Mouse (Mus musculus) midbrain, embryonic 12.5 days (tissue): ENCODE results near the gene Spata45. TPM values are rescaled to one million over a fixed set of nuclear protein-coding genes. Genes with fewer than 3 reads are reported as not detected.

ENCODE experiments used
- ATAC-seq: fragments of 200-750 bp; cut with Nextera tagmentation; 2 replicates; pipeline ENCODE4 v1.8.0; 2017; ENCODE audit warnings: low read depth, moderate TSS enrichment, moderate library complexity; ENCODE audit not compliant: low FRiP score
- H3K27ac ChIP-seq: fragments of 300-500 bp; sonication (generic); replicated peaks from 2 replicates; pipeline ENCODE4 v1.5.1; 2016; ENCODE audit warnings: mild to moderate bottlenecking
- H3K27me3 ChIP-seq: fragments of 300-500 bp; sonication (generic); 2 replicates; pipeline ENCODE4 v1.6.1; 2016; ENCODE audit warnings: mild to moderate bottlenecking
- H3K36me3 ChIP-seq: fragments of 300-500 bp; sonication (generic); 2 replicates; pipeline ENCODE4 v1.6.1; 2016
- H3K4me1 ChIP-seq: fragments of 300-500 bp; sonication (generic); 2 replicates; pipeline ENCODE4 v1.6.1; 2016
- H3K4me2 ChIP-seq: fragments of 300-500 bp; sonication (generic); replicated peaks from 2 replicates; pipeline ENCODE4 v1.6.1; 2016; ENCODE audit warnings: mild to moderate bottlenecking, moderate library complexity
- H3K4me3 ChIP-seq: fragments of 300-500 bp; sonication (generic); 2 replicates; pipeline ENCODE4 v1.5.1; 2016; ENCODE audit warnings: mild to moderate bottlenecking
- H3K9ac ChIP-seq: fragments of 300-500 bp; sonication (generic); replicated peaks from 2 replicates; pipeline ENCODE4 v1.6.1; 2016; ENCODE audit warnings: mild to moderate bottlenecking, moderate library complexity
- H3K9me3 ChIP-seq: fragments of 300-500 bp; sonication (generic); 2 replicates; pipeline ENCODE4 v1.6.1; 2016; ENCODE audit warnings: mild to moderate bottlenecking
- WGBS: fragments of 180-500 bp; shearing (Covaris S2); methylation state at CpG from one replicate; pipeline ENCODE4 v1.1.7; 2016; 5-methylcytosine and 5-hydroxymethylcytosine counted together
- polyA plus RNA-seq: library from polyadenylated mRNA; unstranded; fragments of >200 nt; fragmentation: Nextera tagmentation; extraction: Ambion mirVana; gene quantifications from 2 replicates; pipeline ENCODE4 v1.2.1, GENCODE M21; 2016

The Spata45 gene
- polyA plus RNA-seq, 1 experiment from 2014 or later, result not detected

DNA sequence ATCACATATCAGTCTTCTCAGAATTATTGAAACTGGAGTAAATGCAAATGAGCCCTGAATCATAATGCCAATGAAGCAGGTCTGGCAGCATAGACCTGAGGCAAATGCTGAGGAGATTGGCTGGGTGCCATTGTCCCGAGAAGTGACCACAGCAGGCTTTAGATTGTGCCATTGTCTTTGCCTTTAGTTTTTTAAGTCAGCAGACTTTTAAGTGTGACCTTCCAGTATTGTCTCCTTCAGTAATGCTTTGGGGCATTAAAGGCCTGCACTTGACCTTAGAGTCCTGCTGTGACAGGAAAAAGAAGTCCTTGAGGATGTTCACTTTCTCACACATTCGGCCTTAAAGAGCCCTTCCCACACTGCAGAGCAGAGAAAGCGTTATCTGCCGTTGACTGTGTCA, 33.8 kb downstream of the Spata45 start:
- Histone ChIP-seq H3K27ac (no peak overlapping the region), H3K4me2 (no peak overlapping the region), H3K4me1 (no peaks in the 10 kb centered on the region), H3K36me3 (peaks cover 82% of the 10 kb centered on the region), H3K9ac (no peak overlapping the region), H3K9me3 (no peaks in the 10 kb centered on the region), H3K27me3 (no peaks in the 10 kb centered on the region), H3K4me3 (no peak overlapping the region)
- no peak for ATAC-seq
- 92% methylated on average over 4 of the region's 4 CpGs for WGBS

DNA sequence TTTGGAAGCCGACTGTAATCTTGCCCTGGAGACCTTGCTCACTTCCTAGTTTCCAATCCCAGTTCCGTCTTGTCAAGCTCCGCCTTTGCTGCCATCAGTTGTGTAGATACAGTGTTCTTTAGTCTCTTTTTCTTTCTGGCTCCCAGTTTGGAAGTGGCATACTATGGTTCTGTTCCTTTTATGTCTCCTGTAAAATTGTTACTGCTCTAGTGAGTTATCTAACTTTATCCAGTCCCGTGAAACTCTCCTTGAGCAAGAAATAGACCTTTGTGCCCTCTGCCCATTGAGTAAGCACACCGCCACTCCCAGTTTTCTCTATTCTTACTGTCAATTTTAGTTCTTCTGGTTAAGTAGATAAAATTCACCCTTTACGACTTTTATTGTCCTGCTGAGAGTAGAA, 35.2 kb downstream of the Spata45 start:
- Histone ChIP-seq H3K36me3 (peaks cover 70% of the 10 kb centered on the region), H3K27ac (no peak overlapping the region), H3K9me3 (no peaks in the 10 kb centered on the region), H3K9ac (no peak overlapping the region), H3K4me3 (no peak overlapping the region), H3K4me2 (no peak overlapping the region), H3K4me1 (no peaks in the 10 kb centered on the region), H3K27me3 (no peaks in the 10 kb centered on the region)
- WGBS, result 91% methylated on average over 6 of the region's 6 CpGs
- no peak for ATAC-seq

DNA sequence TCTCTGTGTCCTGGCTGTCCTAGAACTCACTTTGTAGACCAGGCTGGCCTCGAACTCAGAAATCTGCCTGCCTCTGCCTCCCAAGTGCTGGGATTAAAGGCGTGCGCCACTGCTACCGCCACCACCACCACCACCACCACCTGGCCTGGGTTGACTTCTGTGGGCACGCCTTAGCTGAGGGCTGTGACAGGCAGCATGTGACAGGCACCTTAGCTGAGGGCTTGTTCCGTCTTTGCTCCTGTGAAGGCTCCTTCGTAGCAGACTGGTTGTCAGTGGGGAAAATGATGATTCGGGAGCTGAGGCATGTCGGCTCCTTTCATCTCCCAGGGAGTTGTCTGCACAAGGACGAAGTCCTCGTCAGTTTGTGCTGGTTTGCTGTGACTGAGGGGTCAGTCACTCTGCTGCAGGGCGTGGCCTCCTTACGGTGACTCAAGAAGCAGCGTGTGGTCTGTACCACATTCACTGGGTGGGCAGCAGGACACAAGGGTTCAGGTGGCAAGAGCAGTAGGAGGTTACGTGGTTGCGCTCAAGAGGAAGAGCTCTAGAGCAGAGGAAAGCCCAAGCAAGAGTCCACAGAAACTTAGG, 36.0 kb downstream of the Spata45 start:
- peaks cover 73% of the 10 kb centered on the region for H3K36me3 ChIP-seq
- no peak overlapping the region for H3K27ac ChIP-seq
- no peak overlapping the region for H3K4me3 ChIP-seq
- no peaks in the 10 kb centered on the region for H3K4me1 ChIP-seq
- H3K9me3 ChIP-seq, result no peaks in the 10 kb centered on the region
- 92% methylated on average over 16 of the region's 16 CpGs for WGBS
- H3K27me3 ChIP-seq, result no peaks in the 10 kb centered on the region
- H3K4me2 ChIP-seq, result no peak overlapping the region
- ATAC-seq, result no peak
- no peak overlapping the region for H3K9ac ChIP-seq

DNA sequence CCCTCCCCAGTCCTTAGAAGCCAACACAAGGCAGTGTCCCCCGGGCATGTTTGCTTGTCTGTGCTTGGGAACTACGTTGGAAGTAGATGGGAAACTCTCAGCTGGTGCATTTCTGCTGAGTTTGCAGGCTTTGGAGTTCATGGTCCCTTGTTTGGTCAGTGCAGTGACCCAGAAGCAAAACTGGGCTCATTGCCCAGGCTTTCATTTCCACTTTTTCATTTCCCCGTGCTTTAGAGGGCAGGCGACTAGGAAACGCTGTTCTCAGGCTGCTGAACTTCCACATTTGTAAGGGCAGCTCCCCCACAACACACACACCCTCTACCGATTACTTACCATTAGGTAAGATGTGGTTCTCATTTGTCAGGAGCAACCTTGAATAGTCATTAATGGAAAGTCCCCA, 36.6 kb downstream of the Spata45 start:
- 87% methylated on average over 6 of the region's 6 CpGs for WGBS
- H3K4me3 ChIP-seq, result no peak overlapping the region
- no peaks in the 10 kb centered on the region for H3K27me3 ChIP-seq
- H3K9me3 ChIP-seq, result no peaks in the 10 kb centered on the region
- no peak for ATAC-seq
- no peak overlapping the region for H3K4me2 ChIP-seq
- peaks cover 75% of the 10 kb centered on the region for H3K36me3 ChIP-seq
- H3K9ac ChIP-seq, result no peak overlapping the region
- no peak overlapping the region for H3K27ac ChIP-seq
- no peaks in the 10 kb centered on the region for H3K4me1 ChIP-seq

DNA sequence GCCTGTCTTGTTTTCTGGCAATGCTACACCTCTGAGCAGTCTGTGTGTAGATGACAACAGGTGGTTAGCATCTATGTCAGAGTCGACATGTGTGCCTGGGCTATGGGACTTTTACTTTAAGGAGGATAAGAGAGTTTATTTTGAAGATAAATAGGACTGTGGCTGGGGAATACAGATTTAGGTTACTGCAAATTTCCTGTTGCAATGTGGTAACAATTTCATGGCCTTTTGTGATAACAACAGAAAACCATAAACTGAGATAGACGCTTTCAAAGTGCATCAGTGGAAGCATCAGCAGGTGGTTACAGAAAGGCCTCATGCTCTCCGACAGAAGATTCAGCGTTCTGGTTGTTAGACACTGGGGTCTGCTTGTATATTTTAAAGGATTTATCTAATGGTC, 37.0 kb downstream of the Spata45 start:
- H3K4me1 ChIP-seq, result no peaks in the 10 kb centered on the region
- no peak overlapping the region for H3K9ac ChIP-seq
- H3K27ac ChIP-seq, result no peak overlapping the region
- no peak for ATAC-seq
- peaks cover 75% of the 10 kb centered on the region for H3K36me3 ChIP-seq
- H3K4me2 ChIP-seq, result no peak overlapping the region
- H3K4me3 ChIP-seq, result no peak overlapping the region
- H3K27me3 ChIP-seq, result no peaks in the 10 kb centered on the region
- H3K9me3 ChIP-seq, result no peaks in the 10 kb centered on the region
- 92% methylated on average over 4 of the region's 4 CpGs for WGBS

DNA sequence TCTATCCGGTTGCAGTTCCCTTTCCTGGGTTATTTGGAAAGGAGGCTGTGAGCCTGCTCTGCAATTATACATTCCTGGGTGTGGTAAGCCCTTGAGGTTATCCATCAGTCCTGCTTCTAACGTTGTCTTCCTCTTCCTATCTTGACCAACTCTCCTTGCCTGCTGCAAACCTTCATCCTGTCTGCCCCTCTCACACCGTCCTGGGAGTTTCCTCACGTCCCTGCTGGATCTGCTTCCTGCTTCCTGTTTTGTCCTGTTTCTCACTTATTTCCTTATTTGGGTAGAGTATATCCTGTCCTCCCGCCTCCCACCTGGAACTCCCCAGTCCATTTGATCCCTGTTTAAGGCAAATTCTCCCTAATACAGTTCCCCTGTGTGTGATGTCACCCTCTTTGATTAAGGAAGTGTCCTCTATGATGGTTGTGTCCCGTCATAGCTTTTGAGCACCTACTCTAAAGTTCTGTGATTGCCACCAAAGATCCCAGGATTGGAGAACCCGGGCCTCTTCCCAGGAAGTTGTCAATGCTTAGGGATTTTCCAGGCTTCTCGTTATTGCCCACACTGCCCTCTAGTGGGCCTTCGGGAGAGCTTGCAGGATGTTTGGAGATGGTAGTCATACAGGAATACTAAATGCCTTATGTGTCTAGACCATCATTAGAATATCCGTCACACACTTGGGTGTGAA, 38.9 kb downstream of the Spata45 start:
- H3K36me3 ChIP-seq, result peaks cover 69% of the 10 kb centered on the region
- H3K27me3 ChIP-seq, result no peaks in the 10 kb centered on the region
- no peak overlapping the region for H3K4me3 ChIP-seq
- no peaks in the 10 kb centered on the region for H3K9me3 ChIP-seq
- H3K9ac ChIP-seq, result no peak overlapping the region
- no peak overlapping the region for H3K4me2 ChIP-seq
- no peak for ATAC-seq
- no peak overlapping the region for H3K27ac ChIP-seq
- WGBS, result 70% methylated on average over 10 of the region's 10 CpGs
- no peaks in the 10 kb centered on the region for H3K4me1 ChIP-seq

DNA sequence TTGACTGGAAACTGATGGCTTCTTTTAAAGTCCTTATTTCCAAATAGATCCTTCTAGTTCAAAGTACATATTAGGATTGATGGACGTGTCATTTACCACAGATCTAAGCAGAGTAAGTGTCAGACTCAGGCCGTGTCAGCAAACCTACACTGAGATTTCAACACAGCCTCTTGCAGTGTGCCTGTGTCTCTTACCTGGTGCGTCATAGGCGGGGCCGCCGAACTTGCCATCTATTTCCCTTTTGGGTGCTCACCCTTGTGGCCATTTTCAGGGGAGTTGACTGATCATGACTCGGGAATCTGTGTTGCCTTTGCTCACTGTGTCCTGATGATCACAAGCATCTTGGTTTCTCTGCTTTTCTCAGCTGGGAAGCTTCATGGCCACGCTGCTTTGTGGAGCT, 46.8 kb downstream of the Spata45 start:
- Histone ChIP-seq H3K4me3 (no peak overlapping the region), H3K27ac (no peak overlapping the region), H3K9me3 (no peaks in the 10 kb centered on the region), H3K36me3 (peaks cover 61% of the 10 kb centered on the region), H3K4me1 (no peaks in the 10 kb centered on the region), H3K27me3 (no peaks in the 10 kb centered on the region), H3K9ac (no peak overlapping the region), H3K4me2 (no peak overlapping the region)
- 92% methylated on average over 8 of the region's 8 CpGs for WGBS
- ATAC-seq, result no peak

DNA sequence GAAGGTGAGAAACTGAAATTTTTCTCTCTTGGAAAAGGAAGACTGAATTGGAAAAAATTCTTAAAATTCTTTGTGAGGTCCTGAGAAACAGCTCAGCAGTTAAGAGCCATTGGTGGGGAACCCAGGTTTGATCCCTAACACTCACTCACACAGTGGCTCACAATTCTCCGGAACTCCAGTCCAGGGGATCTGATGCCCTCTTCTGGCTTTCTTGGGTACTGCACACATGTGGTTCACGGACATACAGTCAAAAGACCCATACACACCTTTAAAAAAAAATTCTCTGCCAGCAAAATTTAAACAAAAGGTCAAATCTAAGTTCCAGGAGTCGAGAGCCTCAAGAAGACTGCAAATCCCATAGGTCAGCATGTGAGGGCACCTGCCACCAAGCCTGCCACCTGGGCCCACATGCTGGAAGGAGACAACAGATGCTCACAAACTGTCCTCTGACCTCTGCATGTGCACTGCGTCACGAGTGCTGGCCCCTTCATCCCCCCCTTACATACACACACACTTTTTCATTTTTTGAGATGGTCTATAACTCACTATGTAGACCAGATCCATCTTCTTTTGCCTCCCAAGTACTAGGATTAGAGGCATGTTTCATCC, 48.6 kb downstream of the Spata45 start:
- 67% methylated on average over 5 of the region's 5 CpGs for WGBS
- H3K4me2 ChIP-seq, result no peak overlapping the region
- ATAC-seq, result no peak

DNA sequence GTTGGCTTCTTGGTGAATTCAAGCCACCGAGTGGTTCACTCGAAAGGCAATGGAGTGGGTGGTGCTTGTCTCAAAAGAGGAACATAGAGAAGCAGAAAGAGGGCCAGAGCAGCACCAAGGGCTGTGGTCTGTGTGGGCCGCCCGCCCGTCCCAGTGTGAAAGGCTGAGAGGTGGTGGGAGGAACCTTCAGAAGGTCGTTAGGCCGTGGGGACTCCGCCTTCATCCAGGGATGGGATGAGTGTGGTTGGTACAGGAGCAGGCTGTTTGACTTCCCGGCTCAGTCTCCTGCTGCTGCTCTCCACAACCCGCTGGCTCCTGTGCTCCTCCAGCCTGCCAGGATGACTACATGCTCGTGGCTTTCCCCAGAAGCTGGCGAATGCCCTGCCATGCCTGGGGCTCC, 49.2 kb downstream of the Spata45 start:
- Histone ChIP-seq H3K9me3 (no peaks in the 10 kb centered on the region), H3K36me3 (peaks cover 43% of the 10 kb centered on the region), H3K4me3 (no peak overlapping the region), H3K4me1 (no peaks in the 10 kb centered on the region), H3K27me3 (no peaks in the 10 kb centered on the region), H3K9ac (no peak overlapping the region), H3K4me2 (no peak overlapping the region), H3K27ac (no peak overlapping the region)
- ATAC-seq, result no peak
- 85% methylated on average over 12 of the region's 12 CpGs for WGBS

More for the DNA sequence above, 48.6 kb downstream of the Spata45 start:
- Histone ChIP-seq H3K4me3 (no peak overlapping the region), H3K4me1 (no peaks in the 10 kb centered on the region), H3K27me3 (no peaks in the 10 kb centered on the region), H3K9me3 (no peaks in the 10 kb centered on the region), H3K9ac (no peak overlapping the region), H3K27ac (no peak overlapping the region), H3K36me3 (peaks cover 48% of the 10 kb centered on the region)

DNA sequence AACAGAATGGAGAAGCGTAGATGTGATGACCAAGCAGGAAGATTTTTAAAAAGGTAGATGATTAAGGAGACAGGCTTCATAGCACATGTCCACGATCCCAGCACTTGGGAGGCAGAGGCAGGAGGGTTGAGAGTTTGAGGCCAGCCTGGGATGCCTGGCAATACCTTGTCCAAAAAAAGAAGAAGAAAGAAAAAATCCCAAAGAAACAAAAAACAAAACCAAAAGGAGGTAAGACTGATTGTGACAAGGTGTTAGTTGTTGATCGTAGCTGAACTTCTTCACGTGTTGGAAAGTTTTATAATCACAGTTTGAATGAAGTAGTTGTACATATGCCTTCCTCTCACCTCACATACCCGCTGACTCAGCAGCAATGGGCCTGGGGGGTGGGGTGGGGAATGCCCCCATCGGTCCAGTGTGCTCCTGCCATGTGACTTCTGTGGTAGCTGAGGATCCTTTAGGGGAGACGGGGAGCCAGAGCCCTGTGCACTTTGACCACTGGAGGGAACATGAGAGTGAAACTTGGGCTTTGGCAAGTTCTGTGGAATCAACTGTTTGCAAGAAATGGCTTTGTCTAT, 50.0 kb downstream of the Spata45 start:
- no peaks in the 10 kb centered on the region for H3K9me3 ChIP-seq
- H3K9ac ChIP-seq, result no peak overlapping the region
- no peak overlapping the region for H3K4me2 ChIP-seq
- no peak for ATAC-seq
- H3K27me3 ChIP-seq, result no peaks in the 10 kb centered on the region
- peaks cover 38% of the 10 kb centered on the region for H3K36me3 ChIP-seq
- no peaks in the 10 kb centered on the region for H3K4me1 ChIP-seq
- no peak overlapping the region for H3K4me3 ChIP-seq
- H3K27ac ChIP-seq, result no peak overlapping the region
- WGBS, result 87% methylated on average over 7 of the region's 7 CpGs

DNA sequence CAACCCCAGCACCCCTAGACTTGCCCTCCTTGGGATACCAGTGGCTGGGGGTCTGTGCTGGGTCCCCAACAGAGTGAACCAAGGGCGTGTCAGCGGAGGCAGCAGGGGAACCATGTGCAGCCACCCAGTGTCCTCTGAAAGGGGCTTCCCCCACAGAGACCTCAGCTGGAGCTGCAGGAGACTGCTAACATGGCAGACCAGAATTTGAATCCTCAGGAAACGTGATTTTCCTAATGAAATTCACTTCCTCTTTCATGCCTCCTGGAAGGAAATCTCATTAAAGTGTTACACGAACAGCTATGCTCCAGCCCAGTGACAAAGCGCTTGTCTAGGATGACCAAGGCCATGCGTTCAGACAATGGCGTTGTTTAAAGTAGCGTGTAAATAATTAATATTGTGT, 50.5 kb downstream of the Spata45 start:
- no peaks in the 10 kb centered on the region for H3K9me3 ChIP-seq
- no peak overlapping the region for H3K9ac ChIP-seq
- no peak overlapping the region for H3K4me3 ChIP-seq
- peaks cover 32% of the 10 kb centered on the region for H3K36me3 ChIP-seq
- WGBS, result 81% methylated on average over 8 of the region's 8 CpGs
- ATAC-seq, result no peak
- H3K27ac ChIP-seq, result no peak overlapping the region
- no peak overlapping the region for H3K4me2 ChIP-seq
- H3K4me1 ChIP-seq, result no peaks in the 10 kb centered on the region
- H3K27me3 ChIP-seq, result no peaks in the 10 kb centered on the region

DNA sequence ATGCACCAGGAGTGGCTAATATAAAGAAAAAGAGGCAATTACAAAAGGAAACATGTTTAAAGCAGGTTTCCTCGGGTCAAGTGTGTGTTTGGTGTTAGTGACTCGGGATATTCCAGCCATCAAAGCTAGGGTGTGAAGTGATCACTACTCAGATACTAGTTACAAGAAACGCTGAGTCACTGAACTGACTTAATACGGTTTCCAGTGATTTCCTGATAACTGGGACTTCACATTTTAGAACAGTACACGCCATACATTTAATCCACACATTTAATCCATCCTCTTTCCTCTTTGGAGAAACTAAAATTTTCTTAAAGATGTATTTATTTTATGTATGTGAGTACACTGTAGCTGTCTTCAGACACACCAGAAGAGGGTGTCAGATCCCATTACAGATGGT, 51.5 kb downstream of the Spata45 start:
- Histone ChIP-seq H3K9me3 (no peaks in the 10 kb centered on the region), H3K4me1 (no peaks in the 10 kb centered on the region), H3K4me3 (no peak overlapping the region), H3K27ac (no peak overlapping the region), H3K36me3 (peaks cover 24% of the 10 kb centered on the region), H3K27me3 (no peaks in the 10 kb centered on the region), H3K4me2 (no peak overlapping the region), H3K9ac (no peak overlapping the region)
- no peak for ATAC-seq
- 86% methylated on average over 5 of the region's 5 CpGs for WGBS
